Mouse (Mus musculus) adrenal gland, postnatal 36 days (tissue): ENCODE results near the gene Galnt18. TPM values are rescaled to one million over a fixed set of nuclear protein-coding genes. Genes with fewer than 3 reads are reported as not detected.
A peak's percentile ranks its signal among the peaks of the same experiment; 100 is the strongest.

Experiments
- DNase-seq, 2 experiments: peaks; one replicate each; pipeline ENCODE4 v3.0.0; 2021; ENCODE audit warnings: mixed read lengths in 1 of 2
- total RNA-seq, 2 experiments: library from RNA; stranded (reverse); gene quantifications; 2 replicates each; pipeline ENCODE4 v1.2.3; 2021

Galnt18 gene
- total RNA-seq, 2 experiments from 2014 or later: 14.3 to 18.6 TPM

DNA sequence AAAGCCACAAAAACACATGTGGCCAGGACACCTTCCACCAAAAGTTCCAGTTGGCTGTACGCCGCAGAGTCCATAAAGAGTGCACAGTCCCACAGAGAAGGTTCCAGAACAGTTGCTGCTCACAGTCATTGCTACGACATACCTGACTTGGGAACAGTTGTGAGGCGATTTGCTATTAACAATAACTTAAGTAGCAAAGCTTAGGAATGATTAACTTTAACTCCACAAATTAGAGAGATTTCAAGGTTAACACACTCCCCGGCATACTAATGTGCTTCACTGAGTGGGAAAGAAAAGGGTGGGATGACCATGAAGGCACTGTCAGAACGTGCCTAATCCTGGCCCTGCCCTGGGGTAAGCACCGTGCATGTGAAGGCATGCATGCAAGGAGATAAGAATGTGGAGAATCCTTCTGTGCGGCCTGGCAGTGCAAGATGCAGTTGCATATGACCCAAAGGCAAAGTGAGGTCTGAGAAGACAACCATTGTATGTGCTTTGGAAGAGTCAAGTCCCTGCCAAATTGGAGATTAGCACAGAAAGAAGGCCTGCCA lies 8.5 kb downstream of the Galnt18 start:
- no peak for DNase-seq

DNA sequence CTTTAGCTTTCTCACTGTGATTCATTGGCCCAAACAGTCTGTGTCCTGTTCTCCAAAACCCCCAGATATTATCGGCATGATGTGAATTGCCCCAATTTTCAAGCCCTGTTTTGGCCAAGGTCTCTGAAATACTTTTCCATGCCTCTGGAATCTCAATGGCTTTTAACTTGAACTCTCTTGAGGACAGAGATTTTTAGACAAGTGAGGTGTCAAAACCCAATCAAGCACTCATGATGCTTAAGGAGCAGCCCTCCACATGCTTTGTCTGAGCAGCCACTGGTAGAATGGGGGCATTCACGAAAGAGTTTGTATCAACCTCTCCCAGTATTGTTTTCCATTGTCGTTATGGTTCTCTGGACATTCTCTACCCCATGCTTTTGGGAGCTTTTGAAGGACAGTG lies 9.2 kb downstream of the Galnt18 start:
- DNase-seq: no peak

DNA sequence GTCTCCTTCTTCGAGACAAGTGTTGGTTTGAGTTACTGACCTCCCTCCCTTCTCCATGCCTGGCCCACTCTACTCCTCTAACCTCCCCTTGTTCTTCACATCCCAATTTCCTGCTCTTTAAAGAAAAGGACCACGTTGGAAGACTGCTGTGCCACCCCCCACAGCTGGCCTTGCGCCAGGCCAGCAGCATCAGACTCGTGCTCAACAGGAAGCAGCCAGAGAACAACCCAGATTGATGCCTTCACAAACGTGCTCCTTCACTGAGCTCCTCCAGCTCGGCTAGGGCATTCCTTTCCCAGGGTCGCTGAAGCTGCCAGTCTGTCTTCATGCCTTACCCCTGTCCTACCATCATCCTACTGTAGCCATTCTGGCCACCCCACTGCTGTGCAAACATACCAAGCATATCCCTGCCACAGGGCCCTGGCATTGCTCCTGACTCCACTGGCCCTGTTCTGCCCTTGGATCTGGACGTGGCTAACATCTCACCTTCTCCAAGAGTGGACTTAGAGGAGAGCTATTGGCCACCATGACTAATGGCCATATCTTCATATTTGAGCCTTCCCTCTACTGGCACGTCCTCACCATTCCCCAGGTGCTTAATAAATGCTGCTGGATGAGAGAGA lies 13.5 kb downstream of the Galnt18 start:
- peak in 1 of 2 experiments; percentile 22 for DNase-seq

DNA sequence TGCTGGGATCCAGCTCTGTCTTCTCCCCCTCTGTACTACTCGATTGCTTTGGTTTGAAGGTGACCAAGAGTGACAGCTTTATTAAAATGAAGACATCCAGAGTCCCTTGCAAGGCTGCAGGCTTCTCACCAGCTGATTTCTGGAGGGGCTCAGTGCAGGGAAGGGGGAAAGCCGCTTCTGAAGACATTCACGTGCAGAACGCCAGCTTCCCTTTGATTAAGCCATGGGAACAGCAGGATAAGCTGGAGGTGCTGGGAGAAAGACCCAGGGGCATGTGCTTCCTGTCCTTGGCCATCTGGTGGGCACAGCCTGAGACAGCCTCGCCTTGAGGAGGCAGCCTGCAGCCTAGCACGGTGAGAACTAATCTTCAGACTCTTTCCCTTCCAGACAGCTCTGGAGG lies 17.0 kb downstream of the Galnt18 start:
- DNase-seq: no peak

DNA sequence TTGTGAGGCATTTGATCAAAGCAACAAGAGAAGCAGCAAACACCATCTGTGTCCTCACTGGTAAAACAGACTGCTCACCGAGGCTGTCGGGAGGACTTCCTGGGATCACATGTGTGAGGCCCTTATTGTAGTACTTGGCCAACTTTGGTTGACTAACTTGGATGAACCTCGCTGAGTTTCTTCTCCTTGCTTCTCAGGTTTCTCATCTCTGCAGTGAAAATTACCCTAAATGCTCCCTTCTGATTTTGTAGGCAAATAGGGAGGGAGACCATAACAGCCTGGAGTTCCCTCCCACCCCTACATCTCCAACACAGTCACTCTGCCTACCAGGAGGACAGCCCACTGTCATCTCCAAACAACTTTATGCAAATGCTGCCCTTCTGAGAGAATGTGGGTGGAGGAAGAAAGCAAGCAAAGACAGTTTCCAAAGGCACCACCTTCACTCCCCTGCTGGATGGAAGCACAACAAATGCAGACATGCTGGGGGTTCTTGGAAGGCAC lies 31.2 kb downstream of the Galnt18 start:
- no peak for DNase-seq

DNA sequence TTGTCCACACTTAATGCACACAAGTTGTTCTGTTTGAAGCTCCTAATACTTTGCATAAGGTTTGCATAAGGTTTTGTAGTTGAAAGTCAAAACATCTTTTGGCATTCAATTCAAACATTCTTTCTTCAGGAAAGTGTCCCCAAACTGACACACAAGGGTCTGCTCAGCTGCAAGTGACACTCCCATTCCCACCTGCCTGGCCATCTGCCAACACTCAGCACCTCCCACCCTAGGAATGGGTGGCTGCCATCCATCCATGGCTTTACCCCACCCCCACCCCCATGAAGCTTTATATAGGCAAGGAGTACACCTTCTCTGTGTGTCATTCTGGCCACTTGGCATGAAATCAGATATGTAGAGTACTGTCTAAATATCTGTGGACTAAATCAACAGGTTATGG lies 35.0 kb downstream of the Galnt18 start:
- DNase-seq: no peak

DNA sequence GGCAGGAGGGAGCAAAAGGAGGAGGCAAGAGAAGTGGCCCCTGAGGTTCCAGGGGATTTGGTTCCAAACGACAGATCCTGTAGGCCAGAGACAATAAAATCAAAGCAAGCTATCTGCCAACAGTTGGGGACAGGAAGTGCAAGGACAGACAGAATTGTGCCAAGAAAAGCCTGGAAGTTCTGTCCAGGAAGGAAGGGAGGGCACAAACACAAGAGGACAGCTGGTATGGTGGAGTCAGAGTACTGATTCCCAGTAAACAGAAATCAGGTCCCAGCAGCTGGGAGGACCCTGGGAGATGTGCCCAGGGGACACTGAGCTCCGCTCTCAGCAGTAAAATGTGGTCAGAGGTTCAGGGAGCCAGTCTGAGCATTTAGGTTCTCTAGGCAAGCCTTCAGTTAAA lies 38.2 kb downstream of the Galnt18 start:
- peak; percentile 16 to 44 for DNase-seq

DNA sequence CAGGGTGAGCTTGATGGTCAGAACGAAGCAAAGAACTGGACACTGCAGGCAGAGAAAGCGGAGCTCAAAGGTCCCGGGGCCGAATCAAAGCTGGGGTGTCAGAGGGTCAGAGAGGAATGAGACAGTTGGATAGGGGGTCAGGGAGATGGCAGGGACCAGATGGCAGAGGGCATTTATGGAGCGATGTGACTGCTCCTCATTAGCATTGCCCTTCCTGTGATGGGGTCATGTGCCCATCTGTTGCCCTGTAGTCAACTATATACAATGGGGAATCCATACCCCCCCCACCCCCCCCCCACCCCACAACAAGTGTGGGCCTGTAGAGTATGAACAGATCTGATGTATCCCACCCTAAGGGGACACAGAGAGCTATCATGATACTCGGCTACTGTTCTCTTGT lies 39.7 kb downstream of the Galnt18 start:
- DNase-seq: no peak

DNA sequence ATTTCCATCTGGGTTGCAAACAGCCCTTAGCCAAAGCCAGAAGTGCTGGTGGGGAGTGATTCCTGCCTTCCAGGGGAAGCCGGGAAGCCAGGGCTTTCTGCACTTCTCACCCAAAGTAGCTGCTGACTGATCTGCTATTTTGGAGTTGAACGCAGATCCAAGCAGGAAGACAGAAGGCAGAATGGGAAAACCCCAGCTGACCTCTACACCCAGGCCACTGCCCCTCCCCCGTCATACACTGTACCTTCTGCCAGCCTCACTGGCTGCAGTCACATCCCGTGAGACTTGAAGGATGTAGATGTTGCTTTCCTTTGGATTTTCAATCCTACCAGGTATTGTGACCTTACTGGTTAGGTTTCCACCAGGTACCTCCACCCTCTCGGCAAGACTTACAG lies 40.4 kb downstream of the Galnt18 start:
- peak; percentile 19 to 65 for DNase-seq

DNA sequence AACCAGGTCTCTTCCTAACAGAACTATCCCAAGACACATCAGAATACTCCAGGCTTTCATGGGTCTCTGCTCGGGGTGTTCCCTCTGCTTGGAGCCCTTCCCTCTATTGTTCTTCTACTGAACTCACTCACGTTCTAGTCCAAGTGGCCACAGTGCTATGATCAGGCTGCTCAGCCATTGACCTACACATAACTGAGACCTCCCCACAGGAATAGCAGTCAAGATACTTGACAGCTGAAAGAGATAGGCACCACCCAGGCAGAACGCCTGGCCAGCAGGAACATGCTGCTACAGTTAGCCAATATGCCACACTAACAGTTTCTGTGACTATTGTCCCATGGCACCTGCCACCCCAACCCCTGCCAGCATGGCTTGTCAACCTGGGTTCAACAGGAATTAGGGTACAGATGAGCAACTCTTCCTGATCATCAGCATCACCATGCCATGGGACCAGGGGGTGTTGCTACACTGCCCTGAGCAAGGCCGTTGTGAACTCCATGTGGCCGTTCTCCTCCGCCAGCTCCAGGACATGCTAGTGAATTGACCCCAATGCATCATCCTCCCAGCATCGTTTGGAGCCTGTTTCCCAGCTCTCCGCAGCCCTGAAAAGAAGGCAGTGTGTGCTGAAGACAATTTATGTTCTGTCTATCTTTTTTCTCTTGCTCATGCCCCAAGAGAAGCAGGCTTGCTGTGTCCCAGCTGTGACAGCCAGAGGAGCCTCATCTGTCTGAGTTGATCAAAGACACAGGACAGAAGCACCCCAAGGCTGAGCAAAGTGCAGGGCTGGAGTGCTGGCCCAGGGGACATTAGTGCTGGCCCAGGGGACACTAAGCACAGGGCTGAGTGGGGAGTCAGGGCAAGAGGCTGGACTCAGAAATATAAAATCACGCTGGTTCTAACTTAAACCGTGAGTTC lies 41.1 kb downstream of the Galnt18 start:
- DNase-seq: peak; percentile 20 to 36

DNA sequence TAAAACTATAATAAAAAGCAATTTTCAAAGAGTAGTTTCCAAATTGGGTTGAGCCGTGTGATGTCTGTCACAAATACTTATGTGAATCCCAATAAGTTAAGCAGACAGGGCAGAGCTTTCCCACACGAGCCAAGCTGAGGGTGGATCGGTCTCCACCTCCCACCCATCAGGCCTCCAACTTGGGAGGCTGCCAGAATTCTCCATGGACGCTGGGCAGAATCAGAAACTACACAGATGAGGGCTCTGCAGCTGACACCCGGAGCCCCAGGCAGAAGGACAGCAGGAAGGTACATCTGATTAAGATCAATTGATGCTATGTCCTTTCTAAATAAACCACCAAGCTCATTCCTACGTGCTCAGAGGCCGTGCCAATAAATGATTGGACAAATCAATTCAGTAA lies 42.4 kb downstream of the Galnt18 start:
- DNase-seq: peak in 1 of 2 experiments; percentile 35

DNA sequence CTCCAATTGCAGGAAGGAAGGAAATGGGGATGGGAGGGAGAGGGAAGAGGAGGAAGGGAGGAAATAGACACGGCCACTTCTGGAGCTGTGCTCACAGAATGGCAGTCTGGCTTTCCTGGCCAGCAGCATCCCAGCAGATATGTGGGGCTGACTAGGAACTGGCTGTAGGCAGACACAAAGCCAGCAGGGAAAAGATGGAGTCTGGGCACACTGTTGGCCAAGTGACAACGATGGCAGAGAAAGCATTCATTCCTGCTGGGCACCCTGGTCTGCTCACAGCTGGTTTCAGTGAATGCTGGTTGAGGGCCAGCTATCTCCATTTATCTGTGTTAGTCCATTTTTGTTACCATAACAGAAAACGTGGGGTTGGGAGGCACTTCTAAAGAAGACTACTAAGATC lies 43.4 kb downstream of the Galnt18 start:
- DNase-seq: no peak

DNA sequence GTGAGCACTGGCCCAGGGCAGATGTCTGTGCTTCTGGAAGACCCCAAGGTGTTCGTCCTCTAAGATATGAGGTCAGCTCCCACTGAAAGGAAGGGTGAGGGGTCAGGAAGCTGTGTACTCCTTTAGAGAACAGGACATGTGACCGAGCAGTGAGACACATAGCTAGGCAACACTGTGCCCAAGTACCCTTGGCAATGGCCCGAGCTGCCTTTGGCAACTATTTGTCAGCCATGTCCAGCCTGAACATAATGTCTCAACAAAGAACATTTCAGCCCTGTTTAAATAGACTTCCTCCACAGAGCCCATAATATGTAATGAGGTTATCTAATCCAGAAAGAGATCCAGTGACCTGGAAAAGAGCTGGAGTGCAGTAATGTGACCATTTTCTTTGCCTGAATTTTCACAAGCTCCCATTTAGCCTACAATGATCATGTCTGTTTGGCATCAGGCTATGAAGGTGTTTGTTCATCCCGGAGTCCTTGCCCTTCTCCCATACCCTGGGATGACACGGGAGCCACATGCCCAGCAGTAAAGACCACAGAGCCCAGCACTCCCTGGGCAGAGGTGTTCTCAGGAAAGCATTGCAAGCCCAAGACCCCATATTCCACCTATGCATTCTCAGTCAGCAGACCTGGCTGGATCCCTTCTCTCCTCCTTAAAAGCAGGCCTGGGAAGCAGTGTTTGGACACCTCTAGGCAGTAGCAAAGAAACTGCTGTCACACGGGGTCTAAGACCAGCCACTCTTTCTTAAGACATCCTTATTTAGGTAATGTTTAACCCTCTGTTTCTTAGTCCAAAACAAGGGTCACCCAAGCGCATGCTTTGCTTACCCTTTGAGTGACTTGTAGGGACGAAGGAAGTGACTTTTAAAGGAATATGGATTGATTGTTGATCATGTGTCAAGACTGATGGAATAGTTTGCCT lies 49.2 kb downstream of the Galnt18 start:
- DNase-seq: no peak

DNA sequence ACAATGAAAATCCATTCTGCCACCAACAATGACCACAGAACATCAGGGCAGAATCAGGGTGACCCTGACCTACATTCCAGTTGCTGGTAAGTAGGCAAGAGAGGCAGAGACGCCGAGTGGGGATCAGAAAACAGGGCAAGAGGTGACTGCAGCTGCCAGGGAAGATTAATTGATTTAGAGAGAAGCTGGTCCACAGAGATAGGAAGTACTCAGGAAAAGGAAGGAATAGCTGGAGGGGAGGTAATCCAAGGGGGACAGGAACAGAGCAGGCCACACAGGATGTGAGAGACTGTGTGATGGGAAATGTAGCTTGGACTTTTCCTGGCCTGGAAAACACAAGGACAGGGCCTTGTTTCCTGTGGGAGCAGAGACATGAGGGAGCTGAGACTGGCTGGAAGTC lies 52.8 kb downstream of the Galnt18 start:
- peak; percentile 43 to 60 for DNase-seq

DNA sequence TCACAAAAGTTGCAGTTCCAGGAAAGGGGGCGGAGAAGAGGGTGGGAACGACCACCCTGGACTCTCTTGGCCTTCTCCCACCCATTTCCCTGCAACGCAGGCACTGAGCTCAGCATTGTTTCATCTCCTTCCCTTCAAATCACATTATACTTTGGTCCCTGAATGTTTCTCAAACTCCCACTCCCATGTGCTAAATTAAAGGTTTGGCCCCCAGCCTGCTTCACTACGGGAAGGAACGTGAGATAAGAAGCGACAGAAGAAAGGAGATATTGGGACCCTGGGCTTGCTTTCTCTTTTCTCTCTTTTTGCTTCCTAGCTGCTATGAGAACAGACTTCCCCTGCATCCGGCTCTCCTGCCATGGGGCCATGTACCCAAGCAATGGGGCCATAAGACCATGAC lies 55.0 kb downstream of the Galnt18 start:
- DNase-seq: no peak

DNA sequence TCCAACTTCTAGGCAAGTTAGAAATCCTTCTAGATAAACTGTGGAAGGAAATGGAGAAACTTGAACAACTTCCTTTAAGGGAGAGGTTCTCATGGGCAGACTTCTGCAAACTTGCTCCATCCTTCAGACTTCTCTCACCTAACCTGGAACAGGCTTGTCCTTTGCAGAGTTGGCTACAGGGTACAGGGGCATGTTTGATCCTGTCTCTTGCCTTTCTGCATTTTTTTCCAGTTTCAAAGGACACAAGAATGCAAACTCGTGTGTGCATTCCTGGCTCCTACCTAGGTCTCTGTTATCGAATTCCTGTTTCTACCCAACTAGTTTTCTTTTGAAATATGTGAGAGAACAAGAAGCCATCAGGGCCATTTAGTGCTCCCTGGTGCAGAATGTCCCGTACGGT lies 55.8 kb downstream of the Galnt18 start:
- DNase-seq: no peak

DNA sequence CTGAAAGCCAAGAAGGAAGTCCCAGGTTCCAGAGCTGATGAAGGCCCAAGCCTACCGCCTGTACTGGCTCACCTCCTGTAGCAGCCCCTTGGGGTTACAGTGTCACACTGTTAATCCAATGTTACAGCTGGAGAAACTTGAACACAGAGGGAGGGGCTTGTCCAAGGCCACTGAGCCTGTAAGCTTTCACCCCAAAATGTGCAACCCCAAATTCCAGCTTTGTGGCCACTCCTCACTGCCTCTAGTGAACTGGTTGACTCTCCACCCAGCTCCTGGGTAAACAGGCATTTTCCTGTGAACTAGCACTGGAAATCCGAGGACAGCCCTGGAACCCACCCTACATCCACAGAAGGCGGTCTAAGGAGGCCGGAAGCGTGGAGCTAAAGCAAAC lies 58.5 kb downstream of the Galnt18 start:
- no peak for DNase-seq

DNA sequence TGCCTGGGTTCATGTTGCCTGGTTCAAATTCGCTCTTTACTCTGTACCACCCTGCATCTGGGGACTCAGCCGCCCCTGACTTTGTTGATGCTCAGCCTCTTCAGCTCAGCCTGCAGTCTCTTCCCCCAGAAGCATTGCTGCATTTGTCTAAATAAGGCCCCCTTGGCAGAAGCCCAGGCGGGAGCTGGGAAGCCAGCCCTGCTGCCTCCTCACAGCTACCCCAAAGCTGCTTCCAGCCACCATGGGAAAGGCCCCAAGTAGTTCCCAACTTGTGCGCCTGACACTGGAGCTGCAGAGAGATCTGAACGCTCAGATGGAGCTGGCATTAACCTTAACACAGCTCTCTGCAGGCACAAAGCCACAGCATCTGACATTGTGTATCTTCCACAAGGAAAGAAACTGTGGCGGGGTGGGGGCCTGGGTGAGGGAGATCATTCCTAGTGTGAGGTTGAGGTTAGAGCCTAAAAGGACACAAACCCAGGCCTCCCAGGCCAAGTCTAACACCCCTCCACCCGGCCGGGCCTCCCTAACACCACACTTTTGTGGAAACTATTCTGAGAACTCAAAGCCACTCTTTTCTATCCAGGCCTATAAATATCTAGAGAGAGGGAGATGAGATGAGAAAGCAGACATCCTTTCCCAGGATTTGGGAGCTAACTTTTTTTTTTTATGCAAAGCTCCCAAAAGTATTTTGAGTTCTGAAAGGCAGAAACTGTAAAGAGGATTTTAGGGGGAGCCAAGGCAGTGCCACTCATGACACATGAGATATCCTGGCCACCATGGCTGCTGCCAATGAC lies 59.1 kb downstream of the Galnt18 start:
- DNase-seq: no peak

DNA sequence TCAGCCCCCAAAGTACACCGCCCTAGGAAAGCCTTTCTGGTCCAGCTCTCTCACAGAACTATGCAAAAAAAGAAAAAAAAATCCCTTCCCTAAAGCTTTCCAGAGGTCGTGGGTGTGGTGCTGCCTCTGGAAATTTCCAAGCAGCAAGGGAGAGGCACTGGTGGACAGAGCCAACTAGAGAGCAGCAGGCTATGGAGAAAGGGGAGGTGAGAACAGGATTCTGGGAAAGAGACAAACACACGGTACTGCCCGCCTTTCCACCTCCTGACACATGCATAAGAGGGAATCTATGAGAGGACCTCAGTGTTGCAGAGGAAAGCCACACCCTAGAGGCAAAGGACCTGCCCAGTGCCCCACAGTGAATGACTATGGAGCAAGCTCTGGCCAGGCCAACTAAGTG lies 60.9 kb downstream of the Galnt18 start:
- DNase-seq: no peak

DNA sequence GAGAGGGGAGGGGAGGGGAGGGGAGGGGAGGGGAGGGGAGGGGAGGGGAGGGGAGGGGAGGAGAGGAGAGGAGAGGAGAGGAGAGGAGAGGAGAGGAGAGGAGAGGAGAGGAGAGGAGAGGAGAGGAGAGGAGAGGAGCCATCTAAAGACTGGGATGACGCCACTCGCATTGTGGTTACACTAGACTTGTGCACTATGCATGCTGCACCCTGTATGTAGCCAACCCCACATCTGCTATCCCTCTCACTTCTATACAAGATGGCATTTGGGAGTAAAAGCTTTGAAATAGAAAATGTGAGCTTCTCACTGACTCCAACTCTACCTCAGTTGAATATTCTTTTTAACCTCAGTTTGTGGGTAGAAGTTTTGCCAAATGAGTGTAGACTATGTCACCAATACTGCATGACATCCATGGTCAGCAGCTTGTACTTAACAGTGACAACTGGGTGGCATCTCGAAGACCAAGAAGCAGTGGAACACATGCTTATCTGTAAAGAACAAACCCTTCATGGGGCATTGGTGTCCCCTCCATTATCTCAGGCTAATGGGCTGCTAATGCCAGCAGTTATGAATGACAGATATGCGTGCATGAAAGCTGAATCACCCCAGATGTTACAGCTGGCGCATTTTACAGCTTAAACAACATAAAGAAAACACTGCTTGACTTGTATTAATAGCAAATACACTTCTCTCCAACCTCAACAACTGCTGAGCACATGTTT lies 65.0 kb downstream of the Galnt18 start:
- DNase-seq: no peak
